Mouse (Mus musculus): Measurements from ENCODE around the gene Vamp4. TPM values are rescaled to one million over a fixed set of nuclear protein-coding genes. Genes with fewer than 3 reads are reported as not detected.

Gene Vamp4
- total RNA-seq (2014; fragmentation: Nextera tagmentation) (13.2 and 15.5 TPM in 2 replicates), total RNA-seq (2017) (15.9 and 19.2 TPM in 2 replicates)

GRCm38 (mm10) chr1:162570260-162570748 is at the start of gene Vamp4:
Gene Vamp4, plus strand, starts transcription at chr1:162570515.
- peak; percentile 93 for ATAC-seq (replicated peaks; ENCODE audit: low FRiP score, low TSS enrichment, poor library complexity, severe bottlenecking)

- no peak for ATAC-seq (replicated peaks; ENCODE audit: low FRiP score, low TSS enrichment, poor library complexity, severe bottlenecking)
Measured at GRCm38 (mm10) chr1:162529651-162530050, 40.7 kb upstream of the Vamp4 start.

GRCm38 (mm10) chr1:162530666-162531065 is 39.6 kb upstream of the Vamp4 start:
- ATAC-seq (replicated peaks; ENCODE audit: low FRiP score, low TSS enrichment, poor library complexity, severe bottlenecking), result no peak

- peak; percentile 32; the same call in 1 of the 2 replicates for ATAC-seq (replicated peaks; ENCODE audit: low FRiP score, low TSS enrichment, poor library complexity, severe bottlenecking)
Measured at GRCm38 (mm10) chr1:162531584-162531983, 38.7 kb upstream of the Vamp4 start.

GRCm38 (mm10) chr1:162532330-162532729 is 38.0 kb upstream of the Vamp4 start:
- ATAC-seq (replicated peaks; ENCODE audit: low FRiP score, low TSS enrichment, poor library complexity, severe bottlenecking), result no peak

GRCm38 (mm10) chr1:162533766-162534560 is 36.4 kb upstream of the Vamp4 start:
- ATAC-seq (replicated peaks; ENCODE audit: low FRiP score, low TSS enrichment, poor library complexity, severe bottlenecking), result no peak

- ATAC-seq (replicated peaks; ENCODE audit: low FRiP score, low TSS enrichment, poor library complexity, severe bottlenecking), result no peak
Measured at GRCm38 (mm10) chr1:162543231-162543630, 27.1 kb upstream of the Vamp4 start.

- ATAC-seq (replicated peaks; ENCODE audit: low FRiP score, low TSS enrichment, poor library complexity, severe bottlenecking), result peak; percentile 15
Measured at GRCm38 (mm10) chr1:162547607-162548006, 22.7 kb upstream of the Vamp4 start.

- peak; percentile 98 for ATAC-seq (replicated peaks; ENCODE audit: low FRiP score, low TSS enrichment, poor library complexity, severe bottlenecking)
Measured at GRCm38 (mm10) chr1:162548016-162548916, 22.0 kb upstream of the Vamp4 start, which contains the start of gene Mettl13. Gene Mettl13, minus strand, starts transcription at chr1:162548551.

GRCm38 (mm10) chr1:162548917-162549613 is 21.2 kb upstream of the Vamp4 start:
- ATAC-seq (replicated peaks; ENCODE audit: low FRiP score, low TSS enrichment, poor library complexity, severe bottlenecking), result no peak

- ATAC-seq (replicated peaks; ENCODE audit: low FRiP score, low TSS enrichment, poor library complexity, severe bottlenecking), result no peak
Measured at GRCm38 (mm10) chr1:162549615-162550283, 20.6 kb upstream of the Vamp4 start.

GRCm38 (mm10) chr1:162552956-162553355 is 17.4 kb upstream of the Vamp4 start:
- no peak for ATAC-seq (replicated peaks; ENCODE audit: low FRiP score, low TSS enrichment, poor library complexity, severe bottlenecking)

GRCm38 (mm10) chr1:162554193-162554592 is 16.1 kb upstream of the Vamp4 start:
- ATAC-seq (replicated peaks; ENCODE audit: low FRiP score, low TSS enrichment, poor library complexity, severe bottlenecking), result no peak

GRCm38 (mm10) chr1:162563236-162563635 is 7.1 kb upstream of the Vamp4 start:
- ATAC-seq (replicated peaks; ENCODE audit: low FRiP score, low TSS enrichment, poor library complexity, severe bottlenecking), result no peak

- ATAC-seq (replicated peaks; ENCODE audit: low FRiP score, low TSS enrichment, poor library complexity, severe bottlenecking), result peak; percentile 66
Measured at GRCm38 (mm10) chr1:162564992-162565391, 5.3 kb upstream of the Vamp4 start.

- ATAC-seq (replicated peaks; ENCODE audit: low FRiP score, low TSS enrichment, poor library complexity, severe bottlenecking), result no peak
Measured at GRCm38 (mm10) chr1:162567351-162567750, 3.0 kb upstream of the Vamp4 start.

- ATAC-seq (replicated peaks; ENCODE audit: low FRiP score, low TSS enrichment, poor library complexity, severe bottlenecking), result peak; percentile 69
Measured at GRCm38 (mm10) chr1:162570931-162571601, 751 bp downstream of the Vamp4 start.

GRCm38 (mm10) chr1:162575098-162575497 is 4.8 kb downstream of the Vamp4 start:
- ATAC-seq (replicated peaks; ENCODE audit: low FRiP score, low TSS enrichment, poor library complexity, severe bottlenecking), result no peak

Measured in megakaryocyte-erythroid progenitor cell, adult 5-6 weeks (primary cell).